Mouse (Mus musculus): Measurements from ENCODE around the gene Clta. TPM values are rescaled to one million over a fixed set of nuclear protein-coding genes. Genes with fewer than 3 reads are reported as not detected.

Gene Clta
- total and polyA plus RNA-seq, 2 experiments from 2014 or later: 366 to 379 TPM

- Histone ChIP-seq H3K4me3 (ENCODE audit: low read length) (no peak overlapping the region), H3K27ac (no peak overlapping the region), H3K4me2 (ENCODE audit: low read depth, low read length) (no peak overlapping the region), H3K9me3 (ENCODE audit: low read length) (no peaks in the 10 kb centered on the region), H3K9ac (replicated peaks; ENCODE audit: low read length) (no peak overlapping the region), H3K4me1 (ENCODE audit: insufficient read depth, low read length) (no peaks in the 10 kb centered on the region), H3K36me3 (ENCODE audit: insufficient read depth, low read length) (no peaks in the 10 kb centered on the region), H3K27me3 (ENCODE audit: insufficient read depth, low read length) (no peaks in the 10 kb centered on the region)
- DNase-seq (ENCODE audit: low spot score) (no peak), ATAC-seq (no peak)
- WGBS: 94% methylated on average over 3 of the region's 3 CpGs
- TF ChIP-seq CTCF (IDR thresholded peaks at IDR 0.05; ENCODE audit: low read depth): no peak
These were observed 15.3 kb upstream of the Clta start for GRCm38 (mm10) chr4:43988976-43989375.

DNA sequence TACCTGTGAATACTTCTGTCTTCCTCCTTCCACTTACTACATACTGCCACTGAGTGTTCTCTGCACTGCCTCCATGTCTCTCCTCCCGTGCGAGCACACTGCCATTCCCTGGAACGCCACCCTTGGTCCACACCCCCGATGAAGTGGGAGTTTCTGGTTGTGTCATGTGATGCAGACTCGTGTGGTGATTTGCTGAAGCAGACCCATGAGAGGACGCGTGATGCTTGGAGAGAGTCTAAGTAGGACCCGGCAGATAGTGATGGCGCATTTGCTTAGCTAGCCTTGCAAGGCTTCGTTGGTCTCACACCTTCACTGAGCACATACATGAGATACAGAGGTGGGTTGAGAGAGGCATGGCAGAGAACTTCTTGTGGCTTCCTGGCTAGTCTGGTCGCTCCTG, 11.2 kb upstream of the Clta start:
- DNase-seq (ENCODE audit: low spot score) (no peak), ATAC-seq (no peak)
- no peaks in the 10 kb centered on the region for H3K4me1 ChIP-seq (ENCODE audit: insufficient read depth, low read length)
- no peak for TF ChIP-seq CTCF (IDR thresholded peaks at IDR 0.05; ENCODE audit: low read depth)
- H3K4me2 ChIP-seq (ENCODE audit: low read depth, low read length): no peak overlapping the region
- no peaks in the 10 kb centered on the region for H3K9me3 ChIP-seq (ENCODE audit: low read length)
- 96% methylated on average over 11 of the region's 11 CpGs for WGBS
- no peak overlapping the region for H3K9ac ChIP-seq (replicated peaks; ENCODE audit: low read length)
- no peak overlapping the region for H3K27ac ChIP-seq
- no peaks in the 10 kb centered on the region for H3K27me3 ChIP-seq (ENCODE audit: insufficient read depth, low read length)
- no peak overlapping the region for H3K4me3 ChIP-seq (ENCODE audit: low read length)
- H3K36me3 ChIP-seq (ENCODE audit: insufficient read depth, low read length): no peaks in the 10 kb centered on the region

DNA sequence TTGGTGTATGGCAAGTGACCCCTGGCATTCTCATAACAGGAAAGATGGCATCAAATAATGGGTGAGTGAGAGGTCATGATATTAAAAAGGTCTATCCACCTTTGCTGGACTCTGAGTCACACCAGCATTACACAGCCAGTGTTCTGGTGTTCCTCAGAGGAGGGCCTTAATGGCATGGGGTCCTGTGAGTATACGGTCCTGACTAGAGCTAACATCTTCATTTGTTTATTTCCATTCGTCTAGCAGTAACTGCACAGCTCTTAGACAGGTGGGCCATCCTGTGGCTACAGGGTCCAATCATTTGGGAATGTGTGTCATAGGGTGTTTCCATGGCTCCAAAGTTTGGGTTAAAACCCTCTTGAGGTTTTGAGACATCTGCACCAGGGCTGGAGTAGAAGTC, 9.9 kb upstream of the Clta start:
- 77% methylated on average over 2 of the region's 2 CpGs for WGBS
- no peak for DNase-seq (ENCODE audit: low spot score)
- ATAC-seq: no peak
- Histone ChIP-seq H3K9ac (replicated peaks; ENCODE audit: low read length) (no peak overlapping the region), H3K4me1 (ENCODE audit: insufficient read depth, low read length) (no peaks in the 10 kb centered on the region), H3K9me3 (ENCODE audit: low read length) (no peaks in the 10 kb centered on the region), H3K27ac (no peak overlapping the region), H3K36me3 (ENCODE audit: insufficient read depth, low read length) (no peaks in the 10 kb centered on the region), H3K27me3 (ENCODE audit: insufficient read depth, low read length) (no peaks in the 10 kb centered on the region), H3K4me2 (ENCODE audit: low read depth, low read length) (no peak overlapping the region), H3K4me3 (ENCODE audit: low read length) (no peak overlapping the region)
- no peak for TF ChIP-seq CTCF (IDR thresholded peaks at IDR 0.05; ENCODE audit: low read depth)

GRCm38 (mm10) chr4:44003622-44004021, 630 bp upstream of the Clta start:
- no peak overlapping the region for H3K9ac ChIP-seq (replicated peaks; ENCODE audit: low read length)
- H3K27me3 ChIP-seq (ENCODE audit: insufficient read depth, low read length): no peaks in the 10 kb centered on the region
- no peak for TF ChIP-seq CTCF (IDR thresholded peaks at IDR 0.05; ENCODE audit: low read depth)
- no peaks in the 10 kb centered on the region for H3K9me3 ChIP-seq (ENCODE audit: low read length)
- 87% methylated on average over 6 of the region's 6 CpGs for WGBS
- H3K4me3 ChIP-seq (ENCODE audit: low read length): no peak overlapping the region
- H3K4me2 ChIP-seq (ENCODE audit: low read depth, low read length): no peak overlapping the region
- no peak for ATAC-seq
- H3K36me3 ChIP-seq (ENCODE audit: insufficient read depth, low read length): no peaks in the 10 kb centered on the region
- H3K27ac ChIP-seq: no peak overlapping the region
- no peak for DNase-seq (ENCODE audit: low spot score)
- no peaks in the 10 kb centered on the region for H3K4me1 ChIP-seq (ENCODE audit: insufficient read depth, low read length)

- ATAC-seq (no peak), DNase-seq (ENCODE audit: low spot score) (no peak)
- Histone ChIP-seq H3K4me1 (ENCODE audit: insufficient read depth, low read length) (no peaks in the 10 kb centered on the region), H3K27ac (no peak overlapping the region), H3K36me3 (ENCODE audit: insufficient read depth, low read length) (no peaks in the 10 kb centered on the region), H3K4me2 (ENCODE audit: low read depth, low read length) (no peak overlapping the region), H3K9ac (replicated peaks; ENCODE audit: low read length) (no peak overlapping the region), H3K9me3 (ENCODE audit: low read length) (no peaks in the 10 kb centered on the region), H3K27me3 (ENCODE audit: insufficient read depth, low read length) (no peaks in the 10 kb centered on the region), H3K4me3 (ENCODE audit: low read length) (no peak overlapping the region)
- no peak for TF ChIP-seq CTCF (IDR thresholded peaks at IDR 0.05; ENCODE audit: low read depth)
- 73% methylated on average over 3 of the region's 3 CpGs for WGBS
These were observed 564 bp downstream of the Clta start for GRCm38 (mm10) chr4:44004623-44005409.

- ATAC-seq (no peak), DNase-seq (ENCODE audit: low spot score) (no peak)
- Histone ChIP-seq H3K4me3 (ENCODE audit: low read length) (no peak overlapping the region), H3K4me1 (ENCODE audit: insufficient read depth, low read length) (peaks cover 14% of the 10 kb centered on the region), H3K36me3 (ENCODE audit: insufficient read depth, low read length) (no peaks in the 10 kb centered on the region), H3K27ac (no peak overlapping the region), H3K9ac (replicated peaks; ENCODE audit: low read length) (no peak overlapping the region), H3K4me2 (ENCODE audit: low read depth, low read length) (no peak overlapping the region), H3K27me3 (ENCODE audit: insufficient read depth, low read length) (no peaks in the 10 kb centered on the region), H3K9me3 (ENCODE audit: low read length) (no peaks in the 10 kb centered on the region)
- TF ChIP-seq CTCF (IDR thresholded peaks at IDR 0.05; ENCODE audit: low read depth): 0 out of 2 replicates have a peak, but pooled peaks have one; percentile 22
- 94% methylated on average over 1 of the region's 1 CpGs for WGBS
These were observed 5.9 kb downstream of the Clta start for GRCm38 (mm10) chr4:44010176-44010575.

DNA sequence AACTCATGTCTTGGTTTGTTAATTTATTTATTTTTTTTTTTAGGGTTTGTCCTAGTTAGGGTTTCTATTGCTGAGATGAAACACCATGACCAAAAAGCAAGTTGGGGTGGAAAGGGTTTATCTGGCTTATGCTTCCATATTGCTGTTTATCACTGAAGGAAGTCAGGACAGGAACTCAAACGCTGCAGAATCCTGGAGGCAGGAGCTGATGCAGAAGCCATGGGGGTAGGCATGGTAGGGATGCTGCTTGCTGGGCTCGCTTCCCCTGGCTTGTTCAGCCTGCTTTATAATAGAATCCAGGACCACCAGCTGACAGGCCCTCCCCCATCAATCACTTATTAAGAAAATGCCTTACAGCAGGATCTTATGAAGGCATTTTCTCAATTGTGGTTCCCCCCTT, 6.6 kb downstream of the Clta start:
- H3K27ac ChIP-seq: no peak overlapping the region
- ATAC-seq (no peak), DNase-seq (ENCODE audit: low spot score) (no peak)
- H3K4me1 ChIP-seq (ENCODE audit: insufficient read depth, low read length): peaks cover 14% of the 10 kb centered on the region
- TF ChIP-seq CTCF (IDR thresholded peaks at IDR 0.05; ENCODE audit: low read depth): no peak
- H3K9ac ChIP-seq (replicated peaks; ENCODE audit: low read length): no peak overlapping the region
- H3K4me3 ChIP-seq (ENCODE audit: low read length): no peak overlapping the region
- H3K27me3 ChIP-seq (ENCODE audit: insufficient read depth, low read length): no peaks in the 10 kb centered on the region
- WGBS: 36% methylated on average over 2 of the region's 2 CpGs
- no peaks in the 10 kb centered on the region for H3K9me3 ChIP-seq (ENCODE audit: low read length)
- H3K4me2 ChIP-seq (ENCODE audit: low read depth, low read length): no peak overlapping the region
- H3K36me3 ChIP-seq (ENCODE audit: insufficient read depth, low read length): no peaks in the 10 kb centered on the region
